Mouse (Mus musculus): Measurements from ENCODE around the gene Cnst.
A peak's percentile ranks its signal among the peaks of the same experiment; 100 is the strongest.

Cnst gene

DNA sequence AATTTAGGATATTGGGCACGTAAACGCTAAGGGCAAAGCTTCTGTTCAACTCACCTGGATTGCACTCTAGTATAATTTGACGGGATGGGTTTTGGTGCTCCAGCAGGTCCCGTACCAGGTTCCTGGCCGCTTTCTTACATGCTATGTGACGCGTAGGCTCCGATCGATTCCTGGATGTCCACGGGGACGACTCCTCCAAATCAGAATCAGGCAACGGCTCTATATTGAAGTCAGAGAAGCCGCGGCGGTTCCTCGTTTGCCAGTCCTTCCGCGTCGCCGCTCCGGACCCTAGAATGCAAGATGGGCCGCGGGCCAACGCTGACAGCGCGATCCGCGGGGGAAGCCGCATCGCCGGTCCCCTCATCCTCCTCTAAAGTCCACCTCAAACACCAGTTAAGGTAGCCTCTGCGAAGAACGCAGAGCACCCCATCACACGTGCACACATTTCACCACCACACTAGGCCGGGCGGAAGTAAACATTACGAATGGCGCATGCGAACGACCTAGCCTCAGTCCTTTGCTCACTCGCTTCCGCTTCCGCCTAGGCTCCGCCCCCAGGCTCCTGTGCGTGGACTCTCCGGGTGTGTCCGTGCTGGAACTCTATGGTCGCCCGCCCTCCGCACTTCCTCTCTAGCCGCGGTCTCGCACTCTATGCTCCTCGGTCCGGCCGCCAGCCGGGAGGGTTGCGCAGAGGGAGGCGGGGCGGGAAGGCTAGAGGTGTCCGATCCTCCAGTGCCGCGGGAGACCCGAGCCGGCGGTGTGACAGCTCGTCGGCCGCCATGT, at the start of gene Cnst, which contains the start of gene Tfb2m:
Cnst (plus strand) TSS at position 603 of the 783 bp plus-strand sequence.
Tfb2m (minus strand) TSS at position 500 of the 783 bp plus-strand sequence.
- DNase-seq (ENCODE audit: low spot score in 2 of 2), result peak; percentile 91 to 95

GRCm38 (mm10) chr1:179499257-179499656, 46.9 kb upstream of the Cnst start:
- DNase-seq (ENCODE audit: low spot score in 2 of 2), result no peak

DNA sequence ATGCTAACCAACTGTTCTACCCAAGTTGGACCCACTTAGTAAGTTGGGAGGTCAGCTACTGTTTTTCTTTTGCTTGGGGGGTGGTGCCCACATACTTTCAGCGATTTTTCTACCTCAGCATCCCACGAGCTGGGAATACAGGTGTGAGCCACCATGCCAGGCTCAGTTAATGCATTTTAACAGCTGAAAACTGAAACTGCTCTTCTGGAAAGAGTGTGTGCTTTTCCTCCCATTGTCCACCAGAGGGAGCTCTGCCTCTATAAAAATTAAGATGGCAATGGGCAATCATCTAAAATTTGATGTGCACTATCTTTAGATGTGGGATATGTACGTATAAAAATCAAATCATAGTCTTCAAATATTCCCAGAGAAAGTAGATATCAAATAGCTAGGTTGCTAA, 43.6 kb upstream of the Cnst start:
- DNase-seq (ENCODE audit: low spot score in 2 of 2), result no peak

DNA sequence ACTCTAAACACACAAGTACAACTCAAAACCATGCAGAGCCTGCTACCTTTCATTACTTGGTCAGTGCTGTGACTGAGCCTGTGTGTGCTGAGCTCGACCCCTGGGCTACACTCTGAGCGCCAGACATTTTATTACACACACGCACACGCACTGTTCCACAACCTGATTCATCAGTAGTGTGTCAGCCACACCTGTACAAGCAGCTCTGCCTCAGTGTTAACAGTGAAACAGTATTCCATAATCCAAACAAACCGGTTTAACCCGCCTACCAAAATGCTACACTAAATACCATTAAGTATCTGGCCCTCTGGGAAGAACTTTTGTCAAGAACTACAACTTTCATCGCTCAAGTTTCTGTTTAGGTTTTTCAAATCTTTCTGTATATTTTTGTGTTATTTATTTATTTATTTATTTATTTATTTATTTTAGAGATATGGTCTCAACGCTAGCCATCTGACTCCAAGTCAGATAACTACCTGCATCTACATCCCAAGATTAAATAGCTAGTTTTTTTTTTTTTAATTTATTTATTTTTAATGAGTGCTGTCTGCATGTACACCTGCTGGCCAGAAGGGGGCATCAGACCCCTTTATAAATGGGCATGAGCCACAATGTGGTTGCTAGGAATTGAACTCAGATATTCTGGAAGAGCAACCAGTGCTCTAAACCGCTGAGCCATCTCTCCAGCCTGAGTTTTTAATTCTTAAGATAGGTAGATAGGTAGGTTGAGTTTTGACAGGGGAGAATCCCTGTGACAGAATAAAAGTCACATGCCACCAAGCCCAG, 39.4 kb upstream of the Cnst start:
- DNase-seq (ENCODE audit: low spot score in 2 of 2), result peak in 1 of 2 experiments; percentile 19

DNA sequence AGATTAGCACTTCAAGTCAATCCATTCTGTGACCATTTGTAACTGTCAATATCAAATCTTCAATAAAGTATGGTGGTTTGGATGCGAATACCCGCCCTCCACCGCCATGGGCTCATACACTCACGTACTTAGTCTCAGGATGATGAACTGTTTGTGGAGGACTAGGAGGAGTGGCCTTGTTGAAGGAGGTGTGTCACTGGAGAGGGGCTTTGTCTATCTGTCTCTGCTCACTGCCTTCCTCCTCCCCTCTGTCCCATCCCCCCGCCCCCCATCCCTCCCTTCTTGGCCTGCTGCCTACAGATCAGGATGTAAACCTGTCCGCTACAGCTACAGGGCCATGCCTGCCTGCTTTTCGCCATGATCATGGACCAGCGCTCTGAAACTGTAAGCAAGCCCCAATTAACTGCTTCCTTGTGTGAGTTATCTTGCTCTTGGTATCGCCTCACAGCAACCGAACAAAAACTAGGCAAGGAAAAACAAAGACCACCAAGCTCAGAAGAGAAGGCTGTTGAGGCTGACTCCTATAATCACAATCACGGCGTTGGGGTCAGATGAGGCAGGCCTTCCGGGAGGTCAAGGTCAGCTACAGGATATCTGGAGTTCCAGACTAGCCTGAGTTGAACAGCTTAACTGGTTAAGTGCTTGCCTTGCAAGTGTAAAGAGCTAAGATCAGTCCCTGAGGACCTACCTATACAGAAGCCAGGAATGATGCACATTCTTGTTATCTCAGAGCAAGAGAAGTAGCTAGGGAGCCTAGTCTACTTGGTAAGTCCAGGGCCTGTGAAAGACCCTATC, 35.4 kb upstream of the Cnst start:
- DNase-seq (ENCODE audit: low spot score in 2 of 2), result no peak

- no peak for DNase-seq (ENCODE audit: low spot score in 2 of 2)
These were observed 34.3 kb upstream of the Cnst start for GRCm38 (mm10) chr1:179511895-179512294.

- no peak for DNase-seq (ENCODE audit: low spot score in 2 of 2)
These were observed 29.0 kb upstream of the Cnst start for GRCm38 (mm10) chr1:179516941-179517712.

DNA sequence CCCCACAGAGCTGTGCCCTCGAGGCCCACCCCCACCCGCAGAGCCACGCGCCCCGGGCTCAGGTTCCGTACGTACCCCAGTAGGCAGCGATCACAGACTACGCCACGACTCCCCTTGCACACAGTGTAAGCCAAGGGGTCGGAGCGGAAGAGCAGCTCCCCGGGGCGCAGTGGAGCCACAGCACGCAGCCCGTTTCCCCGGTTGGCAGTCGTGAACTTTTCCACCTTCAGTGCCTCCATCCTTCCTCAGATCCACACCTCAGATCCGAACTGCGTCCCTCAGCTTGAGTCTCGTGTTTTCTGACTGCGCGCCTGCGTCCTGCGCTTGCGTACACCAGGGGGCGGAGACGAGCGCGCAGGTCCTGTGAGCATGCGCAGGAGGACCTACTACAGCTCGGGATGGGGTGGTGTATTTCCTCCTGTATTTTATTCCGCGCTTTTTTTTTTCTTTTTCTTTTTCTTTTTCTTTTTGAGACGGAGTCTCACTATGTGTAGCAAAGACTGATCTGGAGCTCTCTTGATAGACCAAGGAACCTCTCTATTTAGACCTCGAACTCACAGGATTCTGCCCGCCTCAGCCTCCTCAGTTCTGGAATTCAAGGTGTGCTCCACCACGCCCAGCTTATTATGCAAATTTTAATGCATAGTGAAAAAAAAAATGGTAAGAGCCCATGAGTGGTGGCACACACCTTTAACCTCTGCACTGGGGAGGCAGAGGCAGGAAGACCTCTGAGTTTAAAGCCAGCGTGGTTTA, 28.3 kb upstream of the Cnst start, which contains the start of gene Smyd3:
Smyd3 (minus strand) TSS at position 329 of the 753 bp plus-strand sequence.
- DNase-seq (ENCODE audit: low spot score in 2 of 2), result peak; percentile 57 to 74

DNA sequence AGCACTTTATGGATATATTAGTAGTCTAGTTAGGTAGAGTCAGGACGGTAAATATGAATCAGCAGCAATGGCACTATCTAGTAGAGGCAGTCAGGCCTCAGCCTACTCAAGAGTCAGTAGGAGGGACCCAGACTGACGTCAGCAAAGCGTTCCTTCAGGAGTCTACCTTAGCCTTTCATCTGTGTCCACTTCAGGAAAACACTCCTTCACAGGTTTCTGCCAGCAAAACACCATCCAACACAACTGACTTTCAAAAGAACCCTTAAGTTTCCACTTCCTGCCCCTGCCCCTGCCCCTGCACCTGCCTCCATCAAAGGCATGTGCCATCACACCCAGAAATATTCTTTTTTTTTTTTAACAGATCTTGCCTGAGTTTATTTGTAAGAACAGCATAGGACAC, 26.3 kb upstream of the Cnst start:
- DNase-seq (ENCODE audit: low spot score in 2 of 2), result no peak

GRCm38 (mm10) chr1:179539054-179539453, 7.1 kb upstream of the Cnst start:
- DNase-seq (ENCODE audit: low spot score in 2 of 2), result no peak

- no peak for DNase-seq (ENCODE audit: low spot score in 2 of 2)
These were observed 6.3 kb upstream of the Cnst start for GRCm38 (mm10) chr1:179539887-179540286.

GRCm38 (mm10) chr1:179541502-179541901, 4.7 kb upstream of the Cnst start:
- DNase-seq (ENCODE audit: low spot score in 2 of 2), result no peak

- DNase-seq (ENCODE audit: low spot score in 2 of 2), result no peak
These were observed 364 bp downstream of the Cnst start for GRCm38 (mm10) chr1:179546551-179546917.

DNA sequence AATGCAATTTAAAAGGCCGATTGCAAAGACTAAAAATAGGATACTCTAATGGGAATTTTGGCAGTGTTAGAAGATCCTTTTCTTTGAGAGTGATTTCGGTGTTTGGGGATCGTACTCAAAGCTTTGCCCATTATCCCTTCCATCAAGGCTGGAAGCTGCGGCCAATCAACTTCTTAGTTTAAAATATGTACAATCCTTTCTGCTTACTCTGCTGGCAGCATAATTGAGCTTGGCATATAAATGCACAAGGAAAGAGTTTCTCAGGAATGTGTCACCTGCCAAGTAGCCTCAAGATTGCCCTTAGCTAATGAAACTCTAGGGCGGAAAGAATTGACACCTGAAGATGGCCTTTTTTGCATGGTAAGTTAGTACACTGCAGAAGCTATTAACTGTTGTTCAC, 1.0 kb downstream of the Cnst start:
- no peak for DNase-seq (ENCODE audit: low spot score in 2 of 2)

DNA sequence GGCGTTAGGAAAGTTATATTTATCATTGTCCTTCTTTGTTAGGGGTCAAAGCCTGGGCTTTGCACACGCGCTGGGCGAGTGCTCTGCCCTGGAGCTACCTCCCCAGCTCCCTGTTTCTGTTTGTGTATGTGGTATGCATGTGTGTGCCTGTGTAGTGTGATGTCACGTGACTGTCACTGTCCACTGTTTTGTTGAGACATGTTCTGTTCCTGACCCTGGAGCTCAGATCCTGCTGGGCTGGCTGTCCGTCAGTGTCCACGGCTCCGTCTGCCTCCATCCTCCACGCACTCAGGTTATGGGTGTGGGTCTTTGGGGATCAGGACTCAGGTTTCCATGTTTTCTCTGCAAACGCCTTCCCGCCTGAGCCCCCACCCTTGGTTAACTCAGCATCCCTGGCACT, 2.0 kb downstream of the Cnst start:
- no peak for DNase-seq (ENCODE audit: low spot score in 2 of 2)

DNA sequence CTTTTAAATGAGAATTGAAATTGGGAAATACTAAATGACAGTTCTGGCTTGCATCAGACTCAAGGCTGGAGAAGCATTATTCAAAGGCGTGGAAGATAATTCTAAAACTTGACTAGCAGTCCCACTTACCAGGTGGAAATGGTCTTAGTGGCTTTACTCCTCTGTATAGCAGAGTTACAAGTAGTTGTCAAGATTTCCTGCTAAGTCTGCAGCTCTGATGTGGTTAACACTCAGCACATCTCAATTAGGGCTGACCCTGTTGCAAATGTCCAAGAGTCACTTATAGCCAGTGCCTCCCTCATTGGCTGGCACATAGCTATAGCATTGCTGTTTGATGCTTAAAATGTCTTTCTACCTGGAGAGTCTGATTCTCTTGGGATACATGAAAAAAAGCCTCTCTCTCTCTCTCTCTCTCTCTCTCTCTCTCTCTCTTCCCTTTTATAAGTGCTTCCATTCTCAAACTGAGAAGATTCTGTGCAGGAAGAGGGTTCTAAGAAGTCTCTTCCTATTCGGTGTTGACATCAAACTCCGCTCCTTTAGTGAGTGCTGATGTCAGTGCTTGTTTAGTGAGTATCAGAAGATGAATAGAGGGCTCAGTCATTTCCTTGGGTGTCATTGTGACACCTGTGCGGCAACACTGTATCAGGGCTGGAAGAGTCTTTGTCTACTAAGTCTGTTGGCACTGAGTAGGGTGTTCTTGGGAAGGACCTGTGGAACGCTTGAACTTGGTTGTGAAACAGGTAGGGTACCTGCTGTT, 3.0 kb downstream of the Cnst start:
- DNase-seq (ENCODE audit: low spot score in 2 of 2), result no peak

DNA sequence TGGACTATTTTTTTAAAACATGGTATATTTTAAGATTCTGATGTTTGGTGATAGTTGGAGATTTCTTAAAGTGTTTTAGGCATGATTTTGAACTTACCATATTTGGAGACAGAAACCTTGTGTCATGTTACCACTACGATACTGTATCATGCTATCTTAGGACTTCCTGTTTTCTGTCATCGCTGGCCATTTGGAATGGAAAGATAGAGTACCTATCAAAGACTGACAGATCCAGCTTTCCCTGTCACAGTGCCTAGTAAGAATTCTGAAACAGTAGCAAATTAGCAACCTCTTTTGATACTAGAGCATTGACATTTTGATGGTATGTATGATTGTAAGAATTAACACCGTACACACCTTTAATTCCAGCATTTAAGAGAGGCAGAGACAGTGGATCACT, 5.2 kb downstream of the Cnst start:
- no peak for DNase-seq (ENCODE audit: low spot score in 2 of 2)

DNA sequence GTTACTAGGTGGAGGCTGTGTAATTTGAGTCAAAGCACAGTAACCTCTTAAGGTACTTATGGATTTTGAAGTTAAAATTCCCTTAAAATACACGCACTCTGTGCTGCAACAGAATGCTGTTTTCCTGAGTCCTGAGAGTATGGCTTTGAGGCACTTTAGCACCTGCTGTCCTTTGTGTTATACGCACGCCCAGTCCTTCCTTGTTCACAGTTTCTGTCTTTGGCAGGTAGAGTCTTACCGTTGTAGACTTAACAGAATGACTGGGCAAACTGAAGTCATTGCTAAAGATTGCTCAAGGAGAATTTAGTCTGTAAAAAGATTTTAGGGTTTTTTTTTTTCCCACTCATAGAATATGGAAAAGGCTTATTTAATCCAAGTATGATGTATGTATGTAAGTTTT, 5.8 kb downstream of the Cnst start:
- no peak for DNase-seq (ENCODE audit: low spot score in 2 of 2)

- DNase-seq (ENCODE audit: low spot score in 2 of 2), result no peak
These were observed 6.6 kb downstream of the Cnst start for GRCm38 (mm10) chr1:179552751-179553150.

Measured in cerebellum, postnatal 4 days (tissue).